Mouse (Mus musculus) G1E (cell line): ENCODE data around the gene Gm10718.
"Not testable (repeated sequence)": the region's sequence is repeated elsewhere in the genome, so short reads cannot be mapped to it uniquely, and the experiment has no call there.

Experiments used
- CTCF ChIP-seq: IDR thresholded peaks from 2 replicates; pipeline ENCODE4 v1.5.1; 2012; ENCODE audit warnings: low read depth, low read length, inconsistent platforms, mixed read lengths
- GATA1 ChIP-seq: IDR thresholded peaks from 2 replicates; pipeline ENCODE4 v1.6.1; 2012; ENCODE audit warnings: borderline replicate concordance, low read length, inconsistent platforms, mixed read lengths

- not testable (repeated sequence) for TF ChIP-seq CTCF, GATA1
Observed at GRCm38 (mm10) chr9:3006179-3006578, 17.2 kb upstream of the Gm10718 start.
